Mouse (Mus musculus) T-cell, adult 2 months (primary cell): ENCODE measurements at regions not wholly inside any gene's neighbourhood (a gene's known extent, or its start where the extent isn't known, plus 50 kb on each side); places are given as distances from the start of the nearest gene placed in this dataset.

Source experiments
- DNase-seq: peaks from one replicate; pipeline ENCODE4 v3.0.0; 2022; ENCODE audit warnings: low spot score

- no peak for DNase-seq
Observed at GRCm38 (mm10) chr15:27409856-27410255, 56.6 kb upstream of the Ank start.

GRCm38 (mm10) chr15:27412304-27412703 lies 54.2 kb upstream of the Ank start:
- DNase-seq, result no peak

- DNase-seq, result no peak
Observed at GRCm38 (mm10) chr15:27412761-27413160, 53.7 kb upstream of the Ank start.

GRCm38 (mm10) chr15:27413486-27413885 lies 53.0 kb upstream of the Ank start:
- no peak for DNase-seq

- no peak for DNase-seq
Observed at GRCm38 (mm10) chr15:27414819-27415218, 51.7 kb upstream of the Ank start.
